Mouse (Mus musculus) olfactory bulb, adult 2 months (tissue): ENCODE data around the gene Stil.

ENCODE experiments used
- CTCF ChIP-seq: fragments of 200-500 bp; IDR thresholded peaks from 2 replicates; pipeline ENCODE4 v1.5.1; 2012; ENCODE audit warnings: low read depth, mild to moderate bottlenecking, low read length, moderate library complexity; ENCODE audit not compliant: insufficient read depth
- POLR2A ChIP-seq: fragments of 200-500 bp; IDR thresholded peaks from 2 replicates; pipeline ENCODE4 v1.6.1; 2012; ENCODE audit warnings: mild to moderate bottlenecking, low read depth, low read length, moderate library complexity; ENCODE audit not compliant: insufficient read depth

DNA sequence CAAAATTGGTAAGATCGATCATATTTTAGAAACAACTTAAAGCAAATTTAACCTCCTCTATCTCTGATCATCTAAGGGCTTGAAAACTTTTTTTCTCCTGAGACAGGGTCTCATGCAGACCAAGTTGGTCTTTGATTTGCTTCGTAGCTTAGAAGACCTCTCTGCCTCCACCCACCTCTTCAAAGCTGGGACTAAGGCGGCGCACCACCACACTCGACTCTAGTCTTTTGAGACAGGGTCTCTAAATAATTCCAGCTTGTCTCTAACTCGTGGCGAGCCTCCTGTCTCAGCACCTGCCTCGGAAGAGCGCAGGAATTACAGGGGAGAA, 550 bp upstream of the Stil start:
- TF ChIP-seq POLR2A (no peak), CTCF (no peak)
